Mouse (Mus musculus) liver, adult 2 months (tissue): ENCODE data around the gene Rad9a.

Source experiments
- CTCF ChIP-seq: fragments of 200-500 bp; IDR thresholded peaks from 2 replicates; pipeline ENCODE4 v1.5.1; 2011; ENCODE audit warnings: low read depth, low read length, control low read depth
- POLR2A ChIP-seq: fragments of 200-500 bp; IDR thresholded peaks from 2 replicates; pipeline ENCODE4 v1.6.1; 2011; ENCODE audit warnings: low read length, control low read depth; ENCODE audit not compliant: insufficient read depth; ENCODE audit errors: extremely low read depth

GRCm38 (mm10) chr19:4156771-4157170 lies 44.7 kb downstream of the Rad9a start:
- TF ChIP-seq CTCF (no peak), POLR2A (no peak)
